Mouse (Mus musculus): ENCODE data around the gene Xpot.

Gene Xpot

GRCm38 (mm10) chr10:121576372-121576771, 49.8 kb downstream of the Xpot start:
- no peak for DNase-seq (ENCODE audit: low read depth, low spot score)

- peak; percentile 23 for DNase-seq (ENCODE audit: low read depth, low spot score)
These were observed 54.5 kb downstream of the Xpot start for GRCm38 (mm10) chr10:121571511-121572147.

GRCm38 (mm10) chr10:121571031-121571430, 55.1 kb downstream of the Xpot start:
- no peak for DNase-seq (ENCODE audit: low read depth, low spot score)

GRCm38 (mm10) chr10:121569796-121570195, 56.3 kb downstream of the Xpot start:
- DNase-seq (ENCODE audit: low read depth, low spot score): no peak

GRCm38 (mm10) chr10:121569001-121569589, 57.0 kb downstream of the Xpot start:
- peak; percentile 62 for DNase-seq (ENCODE audit: low read depth, low spot score)

- DNase-seq (ENCODE audit: low read depth, low spot score): no peak
These were observed 57.6 kb downstream of the Xpot start for GRCm38 (mm10) chr10:121568534-121568933.

- DNase-seq (ENCODE audit: low read depth, low spot score): no peak
These were observed 58.1 kb downstream of the Xpot start for GRCm38 (mm10) chr10:121568026-121568425.

- DNase-seq (ENCODE audit: low read depth, low spot score): peak; percentile 30
These were observed 61.7 kb downstream of the Xpot start for GRCm38 (mm10) chr10:121564447-121564846.

- no peak for DNase-seq (ENCODE audit: low read depth, low spot score)
These were observed 67.9 kb downstream of the Xpot start for GRCm38 (mm10) chr10:121558231-121558630.

GRCm38 (mm10) chr10:121556263-121556662, 69.9 kb downstream of the Xpot start:
- DNase-seq (ENCODE audit: low read depth, low spot score): no peak

GRCm38 (mm10) chr10:121550334-121550733, 75.8 kb downstream of the Xpot start:
- peak; percentile 50 for DNase-seq (ENCODE audit: low read depth, low spot score)

- DNase-seq (ENCODE audit: low read depth, low spot score): no peak
These were observed 76.5 kb downstream of the Xpot start for GRCm38 (mm10) chr10:121549670-121550069.

GRCm38 (mm10) chr10:121547162-121547561, 79.0 kb downstream of the Xpot start:
- peak; percentile 52 for DNase-seq (ENCODE audit: low read depth, low spot score)

GRCm38 (mm10) chr10:121543577-121543976, 82.6 kb downstream of the Xpot start:
- no peak for DNase-seq (ENCODE audit: low read depth, low spot score)

GRCm38 (mm10) chr10:121542156-121542555, 84.0 kb downstream of the Xpot start:
- no peak for DNase-seq (ENCODE audit: low read depth, low spot score)
